Mouse (Mus musculus) liver, postnatal 0 days (tissue): ENCODE results near the gene BC030499.

Experiments
- CTCF ChIP-seq: sonication (generic); IDR thresholded peaks from 2 replicates; pipeline ENCODE4 v1.5.1; 2016; ENCODE audit warnings: antibody characterized with exemption, low read depth
- EP300 ChIP-seq: IDR thresholded peaks from 2 replicates; pipeline ENCODE4 v1.6.1; 2016; ENCODE audit warnings: antibody characterized with exemption, low read depth, mild to moderate bottlenecking

DNA sequence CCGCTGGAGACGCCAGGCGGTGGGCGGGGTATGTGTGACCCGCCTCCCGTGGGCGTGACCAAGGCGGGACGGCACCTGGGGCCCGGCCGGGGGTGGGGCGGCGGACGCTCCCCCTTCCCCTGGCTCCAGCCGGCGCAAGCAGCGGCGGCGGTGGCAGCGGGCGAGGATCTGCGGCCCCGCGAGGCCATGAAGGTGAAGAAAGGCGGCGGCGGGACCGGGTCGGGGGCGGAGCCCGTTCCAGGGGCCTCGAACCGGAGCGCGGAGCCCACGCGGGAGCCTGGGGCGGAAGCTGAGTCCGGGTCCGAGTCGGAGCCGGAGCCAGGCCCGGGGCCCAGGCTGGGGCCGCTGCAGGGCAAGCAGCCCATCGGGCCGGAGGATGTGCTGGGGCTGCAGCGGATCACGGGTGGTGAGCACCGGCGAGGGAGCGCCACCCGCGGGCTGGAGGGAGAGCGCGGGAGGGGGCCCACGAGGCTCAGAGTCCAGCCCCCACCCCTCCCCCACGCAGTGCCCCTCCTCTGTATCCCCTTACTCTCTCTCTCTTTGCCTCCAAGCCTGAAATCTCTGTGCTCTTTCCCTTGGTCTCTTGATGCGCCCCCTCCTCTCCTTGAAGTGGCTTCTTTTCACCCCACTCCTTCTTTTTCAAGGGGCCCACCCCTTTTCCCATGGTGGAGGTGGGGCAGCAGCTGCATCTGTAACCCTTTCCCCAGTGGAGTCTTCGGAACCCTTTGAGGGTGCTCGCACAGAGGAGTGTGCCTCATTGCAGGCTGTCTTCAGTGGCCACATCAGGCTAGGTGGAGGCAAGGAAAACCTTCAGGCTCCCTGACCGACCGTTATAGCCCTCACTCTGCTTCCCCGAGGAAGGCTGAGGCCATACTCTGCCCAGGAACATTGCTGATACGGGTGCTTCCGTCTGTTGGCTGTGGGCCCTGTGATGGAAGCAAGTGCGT lies 53.0 kb downstream of the BC030499 start, which contains the start of gene Unc119:
- TF ChIP-seq CTCF, result no peak
- no peak for TF ChIP-seq EP300
